Mouse (Mus musculus): ENCODE measurements around the gene Slc2a4.
A peak's percentile ranks its signal among the peaks of the same experiment; 100 is the strongest.

Gene Slc2a4

GRCm38 (mm10) chr11:69948066-69948762 lies at the start of gene Slc2a4:
Slc2a4 (minus strand) TSS chr11:69948188.
- DNase-seq = peak; percentile 92 to 95

- peak; percentile 90 to 93 for DNase-seq
Measured at GRCm38 (mm10) chr11:69997070-69997509, 49.1 kb upstream of the Slc2a4 start.

GRCm38 (mm10) chr11:69996161-69997061 lies 48.4 kb upstream of the Slc2a4 start:
- peak; percentile 76 to 83 for DNase-seq

- DNase-seq = peak; percentile 95 to 99
Measured at GRCm38 (mm10) chr11:69995391-69995960, 47.5 kb upstream of the Slc2a4 start, which contains the start of gene Phf23. Phf23 (plus strand) TSS chr11:69995777.

- DNase-seq = no peak
Measured at GRCm38 (mm10) chr11:69994401-69995090, 46.6 kb upstream of the Slc2a4 start.

- DNase-seq = no peak
Measured at GRCm38 (mm10) chr11:69992932-69993331, 44.9 kb upstream of the Slc2a4 start.

- no peak for DNase-seq
Measured at GRCm38 (mm10) chr11:69992396-69992795, 44.4 kb upstream of the Slc2a4 start.

GRCm38 (mm10) chr11:69991711-69992110 lies 43.7 kb upstream of the Slc2a4 start:
- DNase-seq = no peak

- DNase-seq = peak; percentile 93
Measured at GRCm38 (mm10) chr11:69990850-69991691, 43.1 kb upstream of the Slc2a4 start, which contains the start of gene Gabarap. Gabarap (plus strand) TSS chr11:69991143.

GRCm38 (mm10) chr11:69989949-69990348 lies 42.0 kb upstream of the Slc2a4 start:
- no peak for DNase-seq

- DNase-seq = no peak
Measured at GRCm38 (mm10) chr11:69984431-69984830, 36.4 kb upstream of the Slc2a4 start.

- DNase-seq = no peak
Measured at GRCm38 (mm10) chr11:69983377-69983776, 35.4 kb upstream of the Slc2a4 start.

- no peak for DNase-seq
Measured at GRCm38 (mm10) chr11:69982877-69983276, 34.9 kb upstream of the Slc2a4 start.

- DNase-seq = no peak
Measured at GRCm38 (mm10) chr11:69982225-69982624, 34.2 kb upstream of the Slc2a4 start, which contains the start of gene Elp5. Elp5 (minus strand) TSS chr11:69982517.

GRCm38 (mm10) chr11:69981141-69981762 lies 33.3 kb upstream of the Slc2a4 start, which contains the start of gene Ctdnep1:
Ctdnep1 (plus strand) TSS chr11:69981156.
- no peak for DNase-seq

GRCm38 (mm10) chr11:69980196-69981140 lies 32.5 kb upstream of the Slc2a4 start:
- DNase-seq = peak; percentile 89 to 91

GRCm38 (mm10) chr11:69979827-69980195 lies 31.8 kb upstream of the Slc2a4 start:
- DNase-seq = no peak

GRCm38 (mm10) chr11:69976271-69976670 lies 28.3 kb upstream of the Slc2a4 start:
- no peak for DNase-seq

- no peak for DNase-seq
Measured at GRCm38 (mm10) chr11:69974907-69975306, 26.9 kb upstream of the Slc2a4 start.

- no peak for DNase-seq
Measured at GRCm38 (mm10) chr11:69970775-69971174, 22.8 kb upstream of the Slc2a4 start.
